Mouse (Mus musculus) layer of hippocampus, postnatal 25 days (tissue): ENCODE results near the gene Cfap97d1. TPM values are rescaled to one million over a fixed set of nuclear protein-coding genes. Genes with fewer than 3 reads are reported as not detected.
A peak's percentile ranks its signal among the peaks of the same experiment; 100 is the strongest.

Experiments used
- DNase-seq, 2 experiments: peaks; one replicate each; pipeline ENCODE4 v3.0.0; 2022; ENCODE audit warnings: mixed read lengths in 2 of 2, low spot score in 1 of 2; ENCODE audit errors: extremely low spot score in 1 of 2
- total RNA-seq, 2 experiments: library from RNA; stranded (reverse); gene quantifications; 2 replicates each; pipeline ENCODE4 v1.2.3; 2021

Cfap97d1 gene
- total RNA-seq, 2 experiments from 2014 or later = not detected

GRCm38 (mm10) chr11:102031149-102031548 lies 47.1 kb downstream of the Cfap97d1 start:
- DNase-seq = no peak

GRCm38 (mm10) chr11:102033055-102033591 lies 49.0 kb downstream of the Cfap97d1 start:
- DNase-seq = no peak

DNA sequence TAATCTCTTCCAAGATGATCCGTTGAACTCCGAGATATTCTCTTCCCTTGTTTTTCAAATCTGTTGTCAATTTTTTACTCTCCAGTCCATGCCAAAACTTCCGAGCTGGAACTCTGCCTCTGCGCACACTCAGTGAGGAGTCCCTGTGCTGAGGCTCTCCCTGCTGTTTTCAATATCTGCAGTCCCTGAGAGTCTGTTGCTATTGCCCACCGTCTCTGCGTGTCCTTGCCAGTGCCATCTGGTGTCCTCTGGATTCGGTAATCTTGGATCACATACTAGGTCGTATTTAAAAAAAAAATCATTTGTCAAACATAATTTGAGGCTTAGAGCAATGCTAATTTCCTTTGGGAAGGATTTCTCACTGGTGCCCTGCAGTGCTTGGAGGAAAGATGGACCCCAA lies 50.8 kb downstream of the Cfap97d1 start:
- DNase-seq = no peak

DNA sequence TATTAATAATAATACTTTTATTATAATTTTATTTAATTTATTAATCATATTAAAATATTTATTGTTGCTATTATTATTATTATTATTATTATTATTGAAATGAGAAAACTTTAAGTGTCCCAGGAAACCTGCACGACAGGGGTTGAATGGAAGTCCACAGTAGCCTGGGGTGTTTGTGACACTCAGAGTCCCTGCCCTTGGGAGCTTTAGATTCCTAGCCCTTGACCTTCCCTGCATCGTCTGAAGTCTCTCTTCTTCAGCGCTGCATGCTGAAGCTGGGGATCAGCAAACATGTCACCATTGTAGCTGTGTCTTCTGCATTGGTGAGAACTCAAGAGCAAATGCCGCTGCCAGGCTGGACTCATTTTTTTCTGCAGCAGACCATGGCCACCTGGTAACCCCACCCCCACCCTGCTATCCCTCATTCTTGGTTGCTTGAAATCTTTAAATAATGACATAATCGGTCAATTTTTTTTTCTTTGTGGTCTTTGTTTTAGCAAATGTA lies 51.4 kb downstream of the Cfap97d1 start:
- no peak for DNase-seq

DNA sequence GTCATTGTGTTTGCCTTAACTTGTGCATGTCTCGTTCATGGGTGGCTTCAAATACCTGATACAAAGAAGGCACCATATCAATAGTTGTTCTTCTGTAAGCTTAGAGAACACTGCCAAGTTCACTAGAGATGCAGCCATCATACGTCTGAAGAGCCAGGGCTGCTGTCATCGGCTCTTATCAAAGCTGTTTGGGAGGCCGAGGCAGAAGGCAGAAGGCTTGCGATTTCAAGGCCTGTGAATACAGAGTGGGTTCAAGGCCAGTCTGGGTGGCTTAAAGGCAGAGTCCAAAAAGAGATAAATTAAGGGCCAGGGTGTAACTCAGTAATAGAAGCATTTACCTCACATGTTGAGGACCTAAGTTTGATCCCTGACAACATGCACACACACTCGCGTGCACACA lies 52.3 kb downstream of the Cfap97d1 start:
- no peak for DNase-seq

GRCm38 (mm10) chr11:102037789-102038188 lies 53.7 kb downstream of the Cfap97d1 start:
- no peak for DNase-seq

GRCm38 (mm10) chr11:102039487-102040137 lies 55.5 kb downstream of the Cfap97d1 start:
- DNase-seq = no peak

DNA sequence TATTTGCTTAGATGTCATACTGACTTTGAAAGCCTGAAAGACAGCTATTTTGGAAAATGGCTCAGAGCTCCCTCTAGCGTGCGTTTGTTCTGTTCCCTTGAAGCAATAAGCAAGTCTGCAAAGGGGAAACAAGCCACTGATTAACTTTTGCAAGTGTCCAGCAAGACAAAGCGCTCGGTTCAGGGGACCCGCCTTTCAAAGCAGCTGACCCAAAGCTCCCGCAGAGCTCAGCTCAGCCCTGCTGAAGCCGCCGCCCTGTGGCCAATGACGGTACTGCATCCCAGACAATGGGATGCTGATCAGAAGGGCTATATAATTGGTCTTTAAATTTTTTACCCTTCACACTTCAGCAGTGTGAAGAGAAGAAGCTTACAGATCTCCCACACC lies 56.1 kb downstream of the Cfap97d1 start:
- DNase-seq = peak; percentile 67 to 91

GRCm38 (mm10) chr11:102040646-102041045 lies 56.6 kb downstream of the Cfap97d1 start:
- DNase-seq = no peak

DNA sequence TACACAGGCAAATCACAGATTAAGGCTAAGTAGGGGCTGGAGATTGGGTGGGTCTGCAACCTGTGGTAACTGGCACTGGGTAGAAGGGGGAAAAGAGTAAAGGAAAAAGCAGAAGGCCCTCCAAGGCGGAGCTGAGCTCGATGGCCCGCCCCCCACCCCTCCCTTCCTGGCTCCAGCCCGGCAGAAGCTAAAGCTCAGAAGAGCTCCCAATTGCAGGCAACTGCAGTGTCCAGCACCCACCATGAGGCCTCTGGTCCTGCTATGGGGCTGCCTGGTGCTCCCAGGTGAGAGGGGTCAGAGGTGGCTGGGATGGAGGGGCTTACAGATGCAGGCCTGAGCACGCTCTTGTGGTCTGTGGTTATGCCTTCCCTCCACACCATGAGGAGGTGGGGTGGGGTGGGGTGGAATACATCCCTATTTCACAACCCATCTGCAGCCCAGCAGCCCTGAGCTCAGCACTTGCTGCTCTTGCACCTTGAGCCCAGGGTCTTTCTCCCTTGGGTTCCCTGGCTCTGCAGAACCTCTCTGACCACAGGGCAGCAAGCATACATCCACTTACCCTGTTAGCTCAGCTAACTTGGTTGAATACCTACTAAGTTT lies 57.4 kb downstream of the Cfap97d1 start, which contains the start of gene Cd300lg:
Gene Cd300lg, plus strand, starts transcription at position 160 of the 600 bp plus-strand sequence.
- DNase-seq = no peak

Other genes starting within 250 kb of the Cfap97d1 start
- gene Etv4, start 198.9 kb upstream of the Cfap97d1 start, total RNA-seq = 10 to 100 TPM; 14.9 to 18.3 TPM
- gene Meox1, start 89.9 kb upstream of the Cfap97d1 start, total RNA-seq = 1 to 10 TPM in 1 of 2 experiments, under 1 TPM in 1; 0.85 to 1.0 TPM
- not detected for gene Sost, start 17.3 kb upstream of the Cfap97d1 start, total RNA-seq
- 100 to 1,000 TPM; 145 to 154 TPM for gene Dusp3, start 2.7 kb downstream of the Cfap97d1 start, total RNA-seq
- 10 to 100 TPM; 80.5 to 82.4 TPM for gene Mpp3, start 44.2 kb downstream of the Cfap97d1 start, total RNA-seq
- gene Cd300lg, start 57.2 kb downstream of the Cfap97d1 start, total RNA-seq = not detected
- gene Mpp2, start 104.2 kb downstream of the Cfap97d1 start, total RNA-seq = 100 to 1,000 TPM; 149 TPM
- not detected for gene Ppy, start 117.0 kb downstream of the Cfap97d1 start, total RNA-seq
- gene Pyy, start 123.6 kb downstream of the Cfap97d1 start, total RNA-seq = not detected
- gene Nags, start 161.2 kb downstream of the Cfap97d1 start, total RNA-seq = not detected
- 10 to 100 TPM; 24.2 to 30.3 TPM for gene Tmem101, start 172.1 kb downstream of the Cfap97d1 start, total RNA-seq
- gene Lsm12, start 201.0 kb downstream of the Cfap97d1 start, total RNA-seq = 10 to 100 TPM; 62.0 to 62.7 TPM
- 10 to 100 TPM; 53.5 to 58.2 TPM for gene G6pc3, start 205.3 kb downstream of the Cfap97d1 start, total RNA-seq
- 100 to 1,000 TPM; 218 to 242 TPM for gene Hdac5, start 245.9 kb downstream of the Cfap97d1 start, total RNA-seq